Mouse (Mus musculus) ZHBTc4 (cell line): ENCODE results near the gene Actn2.

Experiments used
- DNase-seq: peaks from one replicate; pipeline ENCODE4 v3.0.0-alpha.2; 2011; ENCODE audit warnings: low read depth, low spot score

Gene Actn2

GRCm38 (mm10) chr13:12317191-12317765 is 23.3 kb downstream of the Actn2 start:
- peak; percentile 51 for DNase-seq

GRCm38 (mm10) chr13:12314173-12314572 is 26.4 kb downstream of the Actn2 start:
- no peak for DNase-seq

DNA sequence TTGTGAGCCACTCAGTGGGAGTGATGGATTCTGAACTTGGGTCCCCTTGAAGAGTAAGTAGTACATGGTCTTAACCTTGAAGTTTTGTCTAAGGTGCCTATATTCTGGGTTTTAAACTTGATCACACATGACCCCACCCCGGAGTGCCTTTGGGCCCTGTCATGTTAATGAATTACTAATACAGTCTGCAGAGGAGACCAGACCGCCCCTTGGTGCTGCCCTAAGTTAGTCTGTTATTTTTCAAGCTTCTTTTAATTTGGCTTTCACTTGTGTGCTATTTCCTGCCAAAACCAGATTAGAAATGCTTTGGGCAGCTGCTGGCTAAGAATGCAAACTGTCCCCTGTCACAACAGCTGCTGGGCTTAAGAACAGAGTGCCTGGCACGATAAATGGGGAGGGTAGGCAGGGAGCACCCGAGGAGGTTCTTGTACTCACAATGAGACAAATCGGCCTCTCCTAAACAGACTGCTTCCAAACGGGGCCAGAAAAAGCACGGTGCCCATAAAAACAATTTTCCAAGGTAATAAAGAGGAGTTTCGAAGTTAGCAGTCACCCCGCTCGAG is 28.5 kb downstream of the Actn2 start:
- DNase-seq: no peak

- no peak for DNase-seq
Observed at GRCm38 (mm10) chr13:12311371-12311770, 29.2 kb downstream of the Actn2 start.

- DNase-seq: no peak
Observed at GRCm38 (mm10) chr13:12309446-12309845, 31.1 kb downstream of the Actn2 start.

DNA sequence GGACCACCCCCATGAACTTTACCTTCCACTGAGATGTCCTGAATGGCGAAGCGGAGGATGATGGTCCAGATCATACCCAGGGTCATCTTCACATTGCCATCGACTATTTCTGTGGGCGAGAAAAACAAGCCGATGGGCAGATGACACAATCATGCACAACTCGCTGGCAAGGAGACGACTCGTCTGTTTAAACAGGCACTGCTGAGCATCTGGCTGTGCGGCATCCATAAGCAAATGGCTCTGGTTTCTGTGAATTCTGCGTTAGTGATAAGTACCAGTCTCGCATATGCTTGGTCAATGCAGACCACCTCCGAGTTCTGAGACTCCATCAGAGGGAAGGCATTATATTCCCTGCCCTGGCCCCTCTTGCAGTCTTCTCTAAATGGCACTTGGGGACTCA is 31.7 kb downstream of the Actn2 start:
- DNase-seq: no peak

DNA sequence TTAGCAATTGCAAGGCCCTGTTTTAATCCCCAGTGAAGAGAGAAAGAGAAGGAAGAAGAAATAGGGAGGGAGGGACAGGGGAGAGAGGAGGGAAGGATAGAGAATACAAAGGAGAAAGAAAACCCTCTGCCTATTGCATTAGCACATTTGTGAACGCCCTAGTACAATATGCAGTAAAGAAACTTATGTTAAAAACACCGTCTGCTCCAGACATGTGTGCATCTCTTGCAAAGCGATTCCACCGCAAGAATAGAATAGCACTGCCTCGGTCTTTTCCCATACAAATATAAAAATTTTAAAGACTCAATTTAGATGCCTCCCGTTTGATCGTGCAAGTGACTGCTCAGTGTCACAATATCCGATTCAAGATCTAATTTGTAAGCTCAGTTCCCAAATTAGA is 32.1 kb downstream of the Actn2 start:
- DNase-seq: no peak

DNA sequence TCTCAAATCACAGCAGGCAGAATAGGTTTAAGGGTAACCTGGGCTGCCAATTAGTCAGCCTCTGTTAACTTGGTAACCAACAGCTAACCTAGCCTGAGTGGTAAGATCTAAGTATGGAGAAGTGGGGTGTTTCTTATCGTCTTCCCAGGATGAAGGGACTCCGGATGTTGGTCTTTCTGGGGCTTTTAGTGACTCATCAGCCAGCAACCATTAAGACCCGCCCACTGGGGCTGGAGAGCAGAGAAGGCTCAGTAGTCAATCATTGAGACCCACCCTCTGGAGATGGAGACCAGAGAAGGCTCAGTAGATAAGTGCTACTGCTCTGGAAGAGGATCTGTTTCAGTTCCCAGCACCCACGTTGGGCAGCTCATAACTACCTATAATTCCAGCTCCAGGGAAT is 33.3 kb downstream of the Actn2 start:
- no peak for DNase-seq

DNA sequence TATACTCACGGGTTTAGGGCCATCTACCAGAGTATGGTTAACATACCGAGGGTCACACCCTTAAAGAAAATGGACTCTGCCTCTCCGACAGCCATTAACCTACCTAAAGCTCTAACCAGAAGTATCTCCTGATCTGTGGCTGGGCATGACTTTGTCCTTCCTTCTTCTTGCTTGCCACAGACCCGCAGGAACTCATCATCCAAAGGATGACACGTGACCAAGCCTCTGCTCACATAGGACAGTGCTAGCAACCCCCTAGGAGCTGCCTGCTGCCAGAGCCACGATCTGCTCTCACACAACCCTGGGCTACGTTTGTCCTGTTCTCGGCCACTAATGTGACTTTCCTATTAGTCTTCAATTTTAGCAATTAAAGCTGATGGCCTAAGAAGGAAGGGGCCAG is 35.0 kb downstream of the Actn2 start:
- DNase-seq: no peak

DNA sequence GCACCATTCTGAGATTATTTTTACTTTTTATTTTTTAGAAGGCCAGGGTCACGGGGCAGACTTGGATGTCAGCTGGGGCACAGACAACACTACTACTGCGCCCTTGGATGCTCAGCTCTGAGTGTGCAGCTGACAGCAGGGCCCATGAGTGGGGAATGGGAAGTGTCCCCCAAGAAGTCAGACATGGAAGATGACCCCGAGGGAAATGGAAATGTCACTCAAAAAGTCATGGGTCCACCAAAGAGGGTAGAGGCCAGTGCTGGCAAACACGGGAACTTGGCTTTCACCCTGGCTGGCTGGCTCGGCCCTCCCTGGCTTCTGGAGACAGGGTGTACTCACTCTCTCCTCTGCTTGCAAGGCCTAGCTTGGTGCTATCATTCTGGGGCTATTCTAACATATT is 35.6 kb downstream of the Actn2 start:
- DNase-seq: no peak

DNA sequence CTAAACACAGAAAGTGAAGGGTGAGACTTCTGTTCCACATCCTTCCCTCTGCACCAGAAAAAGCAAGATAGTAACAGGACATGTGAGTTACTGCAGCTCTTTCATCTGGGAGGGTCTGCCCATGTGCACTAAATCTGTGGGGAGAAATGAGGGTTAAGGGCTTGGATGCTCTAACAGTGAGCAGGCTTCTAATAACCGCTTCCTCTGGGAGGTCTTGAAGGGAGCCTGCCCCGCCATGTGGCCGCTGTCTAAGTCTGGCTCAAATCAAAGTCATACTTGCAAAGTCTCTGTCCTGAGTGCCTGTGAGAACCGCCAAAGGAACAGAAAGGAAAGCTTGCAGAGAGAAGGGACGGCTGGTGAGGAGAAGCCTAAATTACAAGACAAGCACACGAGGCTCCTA is 42.8 kb downstream of the Actn2 start:
- DNase-seq: no peak

DNA sequence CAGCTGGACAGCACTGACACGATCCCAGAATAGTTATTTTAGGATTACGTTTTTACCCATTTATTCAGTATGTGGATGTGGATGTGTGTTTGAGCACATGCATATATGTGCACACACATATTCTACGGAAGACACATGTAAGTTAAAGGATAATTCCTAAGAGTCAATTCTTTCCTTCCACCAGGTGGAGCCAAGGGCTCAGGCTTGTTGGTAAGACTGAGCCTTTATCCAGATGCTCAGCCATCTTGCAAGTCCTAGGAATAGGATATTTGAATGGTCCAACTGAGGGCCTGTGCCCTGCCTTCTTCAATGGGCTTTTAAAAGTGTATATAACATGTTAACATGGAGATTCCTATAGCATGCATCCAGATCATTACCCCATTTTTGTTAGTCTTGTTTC is 43.9 kb downstream of the Actn2 start:
- DNase-seq: peak; percentile 72

DNA sequence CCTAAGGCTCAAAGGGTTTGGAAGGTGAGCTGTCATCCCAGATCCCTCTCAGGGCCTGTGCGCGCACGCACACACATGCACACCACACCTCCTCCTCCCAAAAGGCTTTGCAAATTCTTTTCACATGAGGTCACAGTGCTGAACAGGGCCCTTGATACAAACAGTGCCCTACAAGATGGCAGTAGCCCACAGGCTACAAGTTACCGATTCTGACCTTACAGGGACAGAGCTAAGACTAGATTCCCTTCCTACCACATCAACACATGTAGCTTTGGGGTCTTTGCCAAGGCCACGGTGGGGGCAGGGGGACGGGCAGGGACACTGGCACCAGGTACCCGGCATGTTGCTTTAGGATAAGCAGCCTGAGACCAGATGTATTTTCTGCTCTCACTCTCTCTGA is 46.8 kb downstream of the Actn2 start:
- DNase-seq: peak; percentile 59

DNA sequence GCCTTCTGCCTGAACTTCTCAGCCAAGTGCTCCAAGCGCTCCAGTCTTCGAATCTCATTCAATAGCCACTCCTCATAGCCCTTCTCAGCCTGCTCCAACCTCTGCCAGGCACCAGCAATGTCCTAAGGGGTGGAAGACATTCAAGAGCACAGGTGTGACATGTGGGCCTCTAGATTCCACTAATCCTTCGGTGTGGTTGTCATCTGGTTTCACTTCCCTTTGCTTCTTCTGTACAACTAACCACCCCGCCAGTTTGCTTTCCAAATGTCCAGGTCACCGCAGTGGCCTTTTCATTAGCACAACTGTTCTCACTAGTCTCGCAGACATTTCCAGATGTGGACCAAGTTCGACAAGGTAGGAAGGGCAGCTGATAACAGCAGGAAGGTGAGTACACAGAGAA is 49.9 kb downstream of the Actn2 start:
- no peak for DNase-seq

- no peak for DNase-seq
Observed at GRCm38 (mm10) chr13:12284528-12284927, 56.0 kb downstream of the Actn2 start.

DNA sequence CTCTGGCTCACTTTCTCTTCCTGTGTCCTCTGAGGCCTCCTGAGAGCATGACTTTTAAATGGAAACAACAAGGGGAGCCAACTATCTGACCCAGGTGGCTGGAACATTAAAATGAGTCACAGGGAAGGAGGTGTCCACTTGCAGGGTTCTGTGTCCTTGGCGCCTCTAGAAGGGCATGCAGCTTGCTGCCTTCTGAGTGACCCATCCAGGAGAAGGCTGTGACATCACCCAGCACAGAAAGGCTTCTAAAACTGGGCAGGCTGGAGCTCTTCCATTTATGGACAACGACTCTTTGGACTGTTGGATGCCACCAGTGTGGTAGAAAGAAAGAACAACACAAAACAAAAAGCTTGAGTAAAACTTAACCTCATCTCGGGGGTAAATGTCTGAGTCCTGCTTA is 56.7 kb downstream of the Actn2 start:
- no peak for DNase-seq

GRCm38 (mm10) chr13:12274721-12275120 is 65.8 kb downstream of the Actn2 start:
- DNase-seq: no peak

- DNase-seq: no peak
Observed at GRCm38 (mm10) chr13:12274220-12274619, 66.3 kb downstream of the Actn2 start.

DNA sequence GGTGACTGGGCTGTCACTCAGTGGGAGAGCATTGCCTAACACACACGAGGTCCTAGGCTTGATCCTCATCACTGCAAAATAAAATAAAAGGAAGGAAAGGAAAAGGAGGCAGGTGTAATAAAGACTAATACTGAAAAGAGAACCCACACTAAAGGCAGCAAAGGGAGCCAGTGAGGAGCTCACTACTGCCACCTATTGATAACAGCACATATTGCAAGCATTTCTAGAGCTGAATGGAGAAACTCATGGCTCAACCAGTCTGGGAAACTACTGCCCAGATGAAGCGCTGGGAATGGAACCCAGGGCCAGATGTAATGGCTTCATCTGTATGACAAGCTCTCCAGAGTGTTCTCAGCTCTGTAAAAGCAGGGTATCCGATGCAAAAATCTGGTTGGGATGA is 67.6 kb downstream of the Actn2 start:
- DNase-seq: peak; percentile 76

GRCm38 (mm10) chr13:12267971-12268370 is 72.6 kb downstream of the Actn2 start:
- no peak for DNase-seq

DNA sequence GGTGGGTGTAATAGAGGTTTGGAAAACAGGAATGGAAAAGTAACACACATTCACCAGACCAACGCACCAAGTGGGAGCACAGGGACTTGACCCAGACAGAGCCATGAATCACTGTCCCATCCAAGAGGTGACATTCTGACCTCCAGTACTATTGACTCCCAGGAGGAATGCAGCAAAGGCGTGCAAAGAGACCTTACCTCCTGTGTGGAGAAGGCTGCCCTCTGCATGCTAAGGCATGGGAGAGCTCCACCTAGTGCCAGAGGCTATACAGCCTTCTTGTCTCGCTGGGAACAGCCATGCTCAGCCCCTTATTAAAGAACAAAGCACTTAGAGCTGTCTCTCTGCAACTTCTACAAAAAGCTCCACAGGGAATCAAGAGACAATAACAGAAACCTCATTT is 73.5 kb downstream of the Actn2 start:
- peak; percentile 65 for DNase-seq

DNA sequence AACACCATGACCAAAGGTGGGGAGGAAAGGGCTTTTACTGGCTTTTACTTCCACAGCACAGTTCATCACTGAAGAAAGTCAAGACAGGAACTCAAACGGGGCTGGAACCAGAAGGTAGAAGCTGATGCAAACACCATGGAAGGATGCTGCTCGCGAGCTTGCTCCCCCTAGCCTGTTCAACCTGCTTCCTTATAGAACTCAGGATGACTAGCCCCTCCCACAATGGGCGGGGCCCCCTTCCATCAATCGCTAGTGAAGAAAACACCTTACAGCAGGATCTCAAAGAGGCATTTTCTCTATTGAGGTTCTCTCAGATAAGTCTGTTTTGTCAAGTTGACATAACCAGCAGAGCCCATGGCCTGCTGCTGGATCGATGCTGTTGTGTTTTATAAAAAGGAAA is 76.6 kb downstream of the Actn2 start:
- DNase-seq: peak; percentile 78

- DNase-seq: peak; percentile 39
Observed at GRCm38 (mm10) chr13:12261505-12261904, 79.1 kb downstream of the Actn2 start.
